Mouse (Mus musculus): ENCODE results near the gene Zfr. TPM values are rescaled to one million over a fixed set of nuclear protein-coding genes. Genes with fewer than 3 reads are reported as not detected.
"Not testable (repeated sequence)": the region's sequence is repeated elsewhere in the genome, so short reads cannot be mapped to it uniquely, and the experiment has no call there.

Gene Zfr
- polyA plus RNA-seq, 1 experiment = 124 TPM

- H3K4me3 ChIP-seq (ENCODE audit: low read depth, low read length) = no peak overlapping the region
- no peaks in the 10 kb centered on the region for H3K36me3 ChIP-seq (ENCODE audit: control insufficient read depth, insufficient read depth, low read length, poor library complexity, severe bottlenecking)
- H3K9me3 ChIP-seq (replicated peaks; ENCODE audit: control insufficient read depth, insufficient read depth, low read length, poor library complexity, severe bottlenecking) = no peaks in the 10 kb centered on the region
- H3K4me1 ChIP-seq (ENCODE audit: control insufficient read depth, insufficient read depth, low read length) = peaks cover 4% of the 10 kb centered on the region
- TF ChIP-seq CTCF (IDR thresholded peaks at IDR 0.05; ENCODE audit: low read depth, low read length) (no peak), POLR2A (IDR thresholded peaks at IDR 0.05; ENCODE audit: insufficient read depth, low read length) (no peak), EP300 (IDR thresholded peaks at IDR 0.05; ENCODE audit: insufficient read depth, low read depth, low read length) (no peak)
- no peak overlapping the region for H3K9ac ChIP-seq (ENCODE audit: low read depth, poor library complexity, severe bottlenecking)
- no peaks in the 10 kb centered on the region for H3K27me3 ChIP-seq (ENCODE audit: control insufficient read depth, insufficient read depth, low read length, poor library complexity, severe bottlenecking)
- H3K27ac ChIP-seq (ENCODE audit: insufficient read depth, low read length) = no peak overlapping the region
These were observed 82.4 kb downstream of the Zfr start for GRCm38 (mm10) chr15:12200021-12200420.

GRCm38 (mm10) chr15:12201856-12202255 is 84.2 kb downstream of the Zfr start:
- H3K27ac ChIP-seq (ENCODE audit: insufficient read depth, low read length) = peak overlapping the region; percentile 14
- H3K9me3 ChIP-seq (replicated peaks; ENCODE audit: control insufficient read depth, insufficient read depth, low read length, poor library complexity, severe bottlenecking) = no peaks in the 10 kb centered on the region
- H3K9ac ChIP-seq (ENCODE audit: low read depth, poor library complexity, severe bottlenecking) = no peak overlapping the region
- TF ChIP-seq EP300 (IDR thresholded peaks at IDR 0.05; ENCODE audit: insufficient read depth, low read depth, low read length) (no peak), CTCF (IDR thresholded peaks at IDR 0.05; ENCODE audit: low read depth, low read length) (no peak), POLR2A (IDR thresholded peaks at IDR 0.05; ENCODE audit: insufficient read depth, low read length) (no peak)
- H3K4me1 ChIP-seq (ENCODE audit: control insufficient read depth, insufficient read depth, low read length) = peaks cover 4% of the 10 kb centered on the region
- H3K4me3 ChIP-seq (ENCODE audit: low read depth, low read length) = no peak overlapping the region
- no peaks in the 10 kb centered on the region for H3K36me3 ChIP-seq (ENCODE audit: control insufficient read depth, insufficient read depth, low read length, poor library complexity, severe bottlenecking)
- H3K27me3 ChIP-seq (ENCODE audit: control insufficient read depth, insufficient read depth, low read length, poor library complexity, severe bottlenecking) = no peaks in the 10 kb centered on the region

- TF ChIP-seq CTCF (IDR thresholded peaks at IDR 0.05; ENCODE audit: low read depth, low read length) = no peak
- TF ChIP-seq POLR2A (IDR thresholded peaks at IDR 0.05; ENCODE audit: insufficient read depth, low read length) = no peak
- TF ChIP-seq EP300 (IDR thresholded peaks at IDR 0.05; ENCODE audit: insufficient read depth, low read depth, low read length) = no peak
- Histone ChIP-seq H3K27me3 (ENCODE audit: control insufficient read depth, insufficient read depth, low read length, poor library complexity, severe bottlenecking) (no peaks in the 10 kb centered on the region), H3K4me3 (ENCODE audit: low read depth, low read length) (no peak overlapping the region), H3K27ac (ENCODE audit: insufficient read depth, low read length) (peak overlapping the region; percentile 14), H3K9me3 (replicated peaks; ENCODE audit: control insufficient read depth, insufficient read depth, low read length, poor library complexity, severe bottlenecking) (no peaks in the 10 kb centered on the region), H3K4me1 (ENCODE audit: control insufficient read depth, insufficient read depth, low read length) (peaks cover 7% of the 10 kb centered on the region), H3K9ac (ENCODE audit: low read depth, poor library complexity, severe bottlenecking) (no peak overlapping the region), H3K36me3 (ENCODE audit: control insufficient read depth, insufficient read depth, low read length, poor library complexity, severe bottlenecking) (no peaks in the 10 kb centered on the region)
These were observed 84.8 kb downstream of the Zfr start for GRCm38 (mm10) chr15:12202456-12202855.

- H3K27me3 ChIP-seq (ENCODE audit: control insufficient read depth, insufficient read depth, low read length, poor library complexity, severe bottlenecking); H3K4me1 ChIP-seq (ENCODE audit: control insufficient read depth, insufficient read depth, low read length); H3K4me3 ChIP-seq (ENCODE audit: low read depth, low read length); H3K36me3 ChIP-seq (ENCODE audit: control insufficient read depth, insufficient read depth, low read length, poor library complexity, severe bottlenecking); H3K9ac ChIP-seq (ENCODE audit: low read depth, poor library complexity, severe bottlenecking); H3K9me3 ChIP-seq (replicated peaks; ENCODE audit: control insufficient read depth, insufficient read depth, low read length, poor library complexity, severe bottlenecking): not testable (repeated sequence)
- H3K27ac ChIP-seq (ENCODE audit: insufficient read depth, low read length) = peak overlapping the region; percentile 97
These were observed 85.4 kb downstream of the Zfr start for GRCm38 (mm10) chr15:12203008-12203407.

GRCm38 (mm10) chr15:12203512-12204318 is 86.1 kb downstream of the Zfr start:
- Histone ChIP-seq H3K36me3 (ENCODE audit: control insufficient read depth, insufficient read depth, low read length, poor library complexity, severe bottlenecking) (no peaks in the 10 kb centered on the region), H3K9ac (ENCODE audit: low read depth, poor library complexity, severe bottlenecking) (peak overlapping the region; percentile 47), H3K27me3 (ENCODE audit: control insufficient read depth, insufficient read depth, low read length, poor library complexity, severe bottlenecking) (no peaks in the 10 kb centered on the region), H3K9me3 (replicated peaks; ENCODE audit: control insufficient read depth, insufficient read depth, low read length, poor library complexity, severe bottlenecking) (no peaks in the 10 kb centered on the region), H3K4me3 (ENCODE audit: low read depth, low read length) (peak overlapping the region; percentile 67), H3K27ac (ENCODE audit: insufficient read depth, low read length) (peak overlapping the region; percentile 97), H3K4me1 (ENCODE audit: control insufficient read depth, insufficient read depth, low read length) (peaks cover 8% of the 10 kb centered on the region)
- no peak for TF ChIP-seq EP300 (IDR thresholded peaks at IDR 0.05; ENCODE audit: insufficient read depth, low read depth, low read length)
- TF ChIP-seq POLR2A (IDR thresholded peaks at IDR 0.05; ENCODE audit: insufficient read depth, low read length) = no peak

GRCm38 (mm10) chr15:12204319-12205159 is 86.9 kb downstream of the Zfr start, which contains the start of gene Mtmr12:
Mtmr12 (plus strand) TSS chr15:12205028.
- Histone ChIP-seq H3K4me1 (ENCODE audit: control insufficient read depth, insufficient read depth, low read length) (peaks cover 10% of the 10 kb centered on the region), H3K27me3 (ENCODE audit: control insufficient read depth, insufficient read depth, low read length, poor library complexity, severe bottlenecking) (no peaks in the 10 kb centered on the region), H3K36me3 (ENCODE audit: control insufficient read depth, insufficient read depth, low read length, poor library complexity, severe bottlenecking) (no peaks in the 10 kb centered on the region), H3K9ac (ENCODE audit: low read depth, poor library complexity, severe bottlenecking) (peak within 1 kb of the TSS; percentile 89), H3K4me3 (ENCODE audit: low read depth, low read length) (peak within 1 kb of the TSS; percentile 72), H3K27ac (ENCODE audit: insufficient read depth, low read length) (peak within 1 kb of the TSS; percentile 97), H3K9me3 (replicated peaks; ENCODE audit: control insufficient read depth, insufficient read depth, low read length, poor library complexity, severe bottlenecking) (no peaks in the 10 kb centered on the region)
- TF ChIP-seq CTCF (IDR thresholded peaks at IDR 0.05; ENCODE audit: low read depth, low read length) (no peak), EP300 (IDR thresholded peaks at IDR 0.05; ENCODE audit: insufficient read depth, low read depth, low read length) (no peak), POLR2A (IDR thresholded peaks at IDR 0.05; ENCODE audit: insufficient read depth, low read length) (no peak)
